Mouse (Mus musculus) cerebellum, postnatal 10 days (tissue): ENCODE measurements at regions not wholly inside any gene's neighbourhood (a gene's known extent, or its start where the extent isn't known, plus 50 kb on each side); places are given as distances from the start of the nearest gene placed in this dataset.

Source experiments
- DNase-seq, 2 experiments: peaks; one replicate each; pipeline ENCODE4 v3.0.0; 2021; ENCODE audit warnings: mixed read lengths in 2 of 2

- DNase-seq: peak; percentile 38 to 59
These were observed 162.4 kb downstream of the Sim1 start for GRCm38 (mm10) chr10:51056950-51057349.

GRCm38 (mm10) chr10:51058333-51058732 is 163.8 kb downstream of the Sim1 start:
- no peak for DNase-seq

GRCm38 (mm10) chr10:51101590-51101989 is 207.0 kb downstream of the Sim1 start:
- DNase-seq: no peak

- DNase-seq: no peak
These were observed 257.3 kb downstream of the Sim1 start for GRCm38 (mm10) chr10:51151833-51152232.

GRCm38 (mm10) chr10:51153484-51153985 is 259.0 kb downstream of the Sim1 start:
- DNase-seq: peak; percentile 10 to 23

GRCm38 (mm10) chr10:51154016-51154415 is 259.5 kb downstream of the Sim1 start:
- DNase-seq: no peak

- DNase-seq: no peak
These were observed 260.2 kb downstream of the Sim1 start for GRCm38 (mm10) chr10:51154743-51155142.

- DNase-seq: no peak
These were observed 279.1 kb downstream of the Sim1 start for GRCm38 (mm10) chr10:51173619-51174018.

GRCm38 (mm10) chr10:51175993-51176577 is 281.5 kb downstream of the Sim1 start:
- peak; percentile 54 to 69 for DNase-seq

- no peak for DNase-seq
These were observed 282.1 kb downstream of the Sim1 start for GRCm38 (mm10) chr10:51176692-51177091.

GRCm38 (mm10) chr10:51181752-51182151 is 287.2 kb downstream of the Sim1 start:
- no peak for DNase-seq

GRCm38 (mm10) chr10:51191407-51192059 is 288.9 kb upstream of the Gm49339 start:
- DNase-seq: no peak

GRCm38 (mm10) chr10:51219481-51219880 is 260.9 kb upstream of the Gm49339 start:
- DNase-seq: no peak

- no peak for DNase-seq
These were observed 246.8 kb upstream of the Gm49339 start for GRCm38 (mm10) chr10:51233592-51233991.

GRCm38 (mm10) chr10:51235586-51236575 is 244.5 kb upstream of the Gm49339 start:
- DNase-seq: peak; percentile 55 to 73

- DNase-seq: no peak
These were observed 242.3 kb upstream of the Gm49339 start for GRCm38 (mm10) chr10:51238103-51238502.

GRCm38 (mm10) chr10:51253439-51253838 is 227.0 kb upstream of the Gm49339 start:
- no peak for DNase-seq

- peak in 1 of 2 experiments; percentile 3 for DNase-seq
These were observed 222.8 kb upstream of the Gm49339 start for GRCm38 (mm10) chr10:51257587-51258049.

- DNase-seq: no peak
These were observed 209.0 kb upstream of the Gm49339 start for GRCm38 (mm10) chr10:51271364-51271763.

- no peak for DNase-seq
These were observed 202.2 kb upstream of the Gm49339 start for GRCm38 (mm10) chr10:51278195-51278594.

- no peak for DNase-seq
These were observed 198.0 kb upstream of the Gm49339 start for GRCm38 (mm10) chr10:51282451-51282850.

- no peak for DNase-seq
These were observed 195.9 kb upstream of the Gm49339 start for GRCm38 (mm10) chr10:51284538-51284937.

- no peak for DNase-seq
These were observed 192.6 kb upstream of the Gm49339 start for GRCm38 (mm10) chr10:51287852-51288251.
